Mouse (Mus musculus) stomach, embryonic 16.5 days (tissue): ENCODE results near the gene Hjurp. TPM values are rescaled to one million over a fixed set of nuclear protein-coding genes. Genes with fewer than 3 reads are reported as not detected.

Source experiments
- ATAC-seq: fragments of 200-750 bp; cut with Nextera tagmentation; 2 replicates; pipeline ENCODE4 v1.8.0; 2017; ENCODE audit warnings: moderate number of reproducible peaks, moderate TSS enrichment; ENCODE audit not compliant: insufficient read depth, low FRiP score
- H3K27ac ChIP-seq: fragments of 300-500 bp; sonication (generic); 2 replicates; pipeline ENCODE4 v1.5.1; 2014; ENCODE audit warnings: low read length
- H3K27me3 ChIP-seq: fragments of 300-500 bp; sonication (generic); 2 replicates; pipeline ENCODE4 v1.6.1; 2014; ENCODE audit warnings: low read length, control low read depth, mixed read lengths; ENCODE audit not compliant: control insufficient read depth, insufficient read depth
- H3K36me3 ChIP-seq: fragments of 300-500 bp; sonication (generic); 2 replicates; pipeline ENCODE4 v1.6.1; 2014; ENCODE audit warnings: low read length; ENCODE audit not compliant: control insufficient read depth, insufficient read depth
- H3K4me1 ChIP-seq: fragments of 300-500 bp; sonication (generic); 2 replicates; pipeline ENCODE4 v1.6.1; 2014; ENCODE audit warnings: low read length, control low read depth, mixed read lengths; ENCODE audit not compliant: control insufficient read depth, insufficient read depth
- H3K4me2 ChIP-seq: fragments of 300-500 bp; sonication (generic); 2 replicates; pipeline ENCODE4 v1.6.1; 2014; ENCODE audit warnings: low read depth, low read length, mixed read lengths
- H3K4me3 ChIP-seq: fragments of 300-500 bp; sonication (generic); replicated peaks from 2 replicates; pipeline ENCODE4 v1.5.1; 2014; ENCODE audit warnings: mild to moderate bottlenecking, low read length
- H3K9ac ChIP-seq: fragments of 300-500 bp; sonication (generic); 2 replicates; pipeline ENCODE4 v1.6.1; 2014; ENCODE audit warnings: low read length
- H3K9me3 ChIP-seq: fragments of 300-500 bp; sonication (generic); replicated peaks from 2 replicates; pipeline ENCODE4 v1.6.1; 2016; ENCODE audit warnings: low read length, control low read depth; ENCODE audit not compliant: control insufficient read depth
- WGBS: fragments of 180-500 bp; shearing (Covaris S2); extraction: QIAGEN DNeasy Blood & Tissue Kit; methylation state at CpG from one replicate; pipeline ENCODE4 v1.1.7; 2014; 5-methylcytosine and 5-hydroxymethylcytosine counted together
- polyA plus RNA-seq: library from polyadenylated mRNA; unstranded; fragments of >200 nt; fragmentation: Nextera tagmentation; extraction: Ambion mirVana; gene quantifications from 2 replicates; pipeline ENCODE4 v1.2.1, GENCODE M21; 2015

Hjurp gene
- polyA plus RNA-seq, 1 experiment from 2014 or later: 169 TPM

DNA sequence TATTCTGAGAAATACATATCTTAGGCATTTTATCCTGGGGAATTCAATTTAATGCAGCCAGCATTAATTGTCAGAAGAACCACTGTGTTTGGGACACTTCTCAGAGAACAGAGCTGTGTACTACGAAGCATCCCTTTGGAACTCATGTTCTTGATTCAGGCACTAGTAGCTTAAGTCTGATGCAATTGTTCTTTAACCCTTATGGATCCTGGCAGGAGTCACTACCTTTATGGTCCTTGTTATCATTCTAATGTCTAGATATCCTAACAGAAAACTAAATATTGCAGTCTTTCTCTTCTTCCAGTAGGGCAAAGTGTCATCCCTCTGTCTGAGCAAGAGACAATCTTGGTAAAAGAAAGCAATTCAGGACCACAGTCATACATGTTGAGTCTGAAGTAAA is 64.4 kb downstream of the Hjurp start:
- Histone ChIP-seq H3K4me3 (no peak overlapping the region), H3K27me3 (no peaks in the 10 kb centered on the region), H3K4me2 (no peak overlapping the region), H3K36me3 (no peaks in the 10 kb centered on the region), H3K9me3 (peaks cover 58% of the 10 kb centered on the region), H3K27ac (no peak overlapping the region), H3K4me1 (no peaks in the 10 kb centered on the region), H3K9ac (no peak overlapping the region)
- no peak for ATAC-seq
- WGBS: 78% methylated on average over 1 of the region's 1 CpGs

Other genes starting within 250 kb of the Hjurp start
- not detected in 2 replicates for gene Ugt1a10, start 222.2 kb downstream of the Hjurp start, polyA plus RNA-seq
- 2.2 and 2.9 TPM in 2 replicates for gene Ugt1a9, start 206.8 kb downstream of the Hjurp start, polyA plus RNA-seq
- not detected in 2 replicates for gene Ugt1a8, start 189.8 kb downstream of the Hjurp start, polyA plus RNA-seq
- gene Ugt1a7c, start 182.6 kb downstream of the Hjurp start, polyA plus RNA-seq: 13.4 and 15.8 TPM in 2 replicates
- gene Ugt1a6b, start 174.4 kb downstream of the Hjurp start, polyA plus RNA-seq: 4.2 and 5.7 TPM in 2 replicates
- 35.4 and 45.7 TPM in 2 replicates for gene Ugt1a6a, start 142.8 kb downstream of the Hjurp start, polyA plus RNA-seq
- gene Ugt1a5, start 111.6 kb downstream of the Hjurp start, polyA plus RNA-seq: 0.10 TPM in 1 of 2 replicates, not detected in the other
- gene Ugt1a2, start 77.0 kb downstream of the Hjurp start, polyA plus RNA-seq: 0.25 and 0.43 TPM in 2 replicates
- gene Dnajb3, start 71.9 kb downstream of the Hjurp start, polyA plus RNA-seq: 6.6 and 7.6 TPM in 2 replicates
- gene Ugt1a1, start 65.7 kb downstream of the Hjurp start, polyA plus RNA-seq: 13.6 and 14.1 TPM in 2 replicates
- gene Mroh2a, start 50.6 kb downstream of the Hjurp start, polyA plus RNA-seq: 1.6 and 1.7 TPM in 2 replicates
- gene Trpm8, start within 50 bp of the Hjurp start, polyA plus RNA-seq: not detected in 2 replicates
- gene Spp2, start 129.3 kb upstream of the Hjurp start, polyA plus RNA-seq: 13.6 and 18.1 TPM in 2 replicates
- 0.09 TPM in 1 of 2 replicates, not detected in the other for gene Glrp1, start 232.4 kb upstream of the Hjurp start, polyA plus RNA-seq